Mouse (Mus musculus): ENCODE data around the gene Pdcd2l. TPM values are rescaled to one million over a fixed set of nuclear protein-coding genes. Genes with fewer than 3 reads are reported as not detected.
"Not testable (repeated sequence)": the region's sequence is repeated elsewhere in the genome, so short reads cannot be mapped to it uniquely, and the experiment has no call there.

Gene Pdcd2l
- polyA plus RNA-seq, 1 experiment from 2014 or later: 63.3 TPM

DNA sequence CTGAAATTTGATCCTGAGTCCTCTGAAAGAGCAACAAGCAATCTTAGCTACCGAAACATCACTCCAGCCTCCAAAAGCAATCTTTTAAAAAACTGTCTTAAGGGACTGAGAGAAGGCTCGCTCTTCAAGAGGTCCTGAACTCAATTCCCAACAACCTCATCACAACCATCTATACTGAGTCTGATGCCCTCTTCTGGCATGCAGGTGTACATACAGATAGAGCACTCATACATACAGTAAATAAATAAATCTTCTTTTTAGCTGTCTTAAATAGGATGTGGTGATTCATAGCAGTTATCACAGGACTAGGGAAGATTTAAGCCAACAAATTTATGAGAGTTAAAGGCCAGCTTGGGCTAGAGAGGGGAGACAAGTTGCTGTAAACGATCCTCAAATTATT is 829 bp downstream of the Pdcd2l start:
- peak; percentile 55 for ATAC-seq
- Histone ChIP-seq H3K4me2 (ENCODE audit: low read depth, low read length) (peak overlapping the region; percentile 76), H3K36me3 (ENCODE audit: control insufficient read depth, insufficient read depth, low read length) (0 out of 2 replicates have a peak, but pooled peaks cover 7% of the 10 kb centered on the region), H3K9ac (ENCODE audit: low read depth, low read length) (peak overlapping the region; percentile 98), H3K9me3 (ENCODE audit: control insufficient read depth, low read length) (peaks cover 3% of the 10 kb centered on the region; the same call in 1 of the 2 replicates), H3K27me3 (replicated peaks; ENCODE audit: control insufficient read depth, insufficient read depth, low read length) (no peaks in the 10 kb centered on the region), H3K4me3 (ENCODE audit: low read length) (peak overlapping the region; percentile 99), H3K4me1 (ENCODE audit: control insufficient read depth, insufficient read depth, low read length) (peaks cover 9% of the 10 kb centered on the region; the same call in 1 of the 2 replicates), H3K27ac (ENCODE audit: low read length) (no peak overlapping the region)
- WGBS: 46% methylated on average over 3 of the region's 3 CpGs

DNA sequence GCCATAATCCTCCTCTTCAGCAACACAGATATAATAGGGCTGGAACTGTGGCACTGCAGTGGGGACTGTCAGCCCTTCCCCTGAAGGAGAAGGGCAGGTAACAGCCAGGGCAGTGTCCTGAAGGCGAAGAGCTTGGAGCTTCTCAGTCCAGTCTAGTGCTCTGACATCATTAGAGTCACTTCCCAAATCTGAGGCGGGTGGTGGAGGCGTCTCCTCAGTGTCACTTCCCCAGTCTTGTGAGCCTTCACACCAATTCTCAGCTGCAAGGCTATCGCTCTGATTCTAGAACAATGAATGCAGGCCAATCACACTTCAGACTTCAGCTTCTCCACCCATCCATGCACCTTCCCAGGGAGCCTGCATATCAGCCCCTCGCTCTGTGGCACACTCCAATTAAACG is 3.6 kb downstream of the Pdcd2l start:
- peaks cover 9% of the 10 kb centered on the region; the same call in 1 of the 2 replicates for H3K36me3 ChIP-seq (ENCODE audit: control insufficient read depth, insufficient read depth, low read length)
- H3K4me1 ChIP-seq (ENCODE audit: control insufficient read depth, insufficient read depth, low read length): peaks cover 9% of the 10 kb centered on the region; the same call in 1 of the 2 replicates

DNA sequence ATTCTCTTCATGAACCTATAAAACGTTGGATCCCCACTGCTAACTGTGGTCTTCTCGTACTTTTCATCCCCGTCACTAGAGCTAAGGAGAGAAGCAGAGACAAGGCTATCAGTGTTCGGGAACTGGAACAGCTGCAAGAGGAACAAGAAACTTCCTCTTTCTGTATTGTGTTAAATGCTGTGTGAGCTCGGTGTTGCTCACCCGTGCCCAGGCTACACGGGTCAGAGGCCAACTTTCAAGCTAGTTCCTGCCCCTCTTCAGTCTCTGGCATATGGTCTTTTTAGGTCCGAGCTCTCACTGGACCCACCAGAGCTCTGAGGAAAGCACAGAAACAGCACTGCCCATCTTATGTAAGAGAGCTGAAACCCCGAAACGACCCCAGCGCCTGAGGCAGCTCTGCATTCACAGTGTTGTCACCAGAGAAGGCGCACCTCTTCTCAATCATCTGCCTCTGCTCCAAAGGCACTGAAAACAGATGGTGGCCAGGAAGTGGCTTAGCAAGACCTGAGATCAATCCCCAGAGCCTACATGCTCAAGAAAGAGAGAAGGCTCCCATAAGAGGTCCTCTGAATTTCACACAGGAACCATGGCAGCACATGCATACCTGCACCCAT is 7.0 kb downstream of the Pdcd2l start:
- H3K9me3 ChIP-seq (ENCODE audit: control insufficient read depth, low read length): no peaks in the 10 kb centered on the region
- WGBS: 88% methylated on average over 12 of the region's 12 CpGs
- no peak overlapping the region for H3K9ac ChIP-seq (ENCODE audit: low read depth, low read length)
- no peaks in the 10 kb centered on the region for H3K27me3 ChIP-seq (replicated peaks; ENCODE audit: control insufficient read depth, insufficient read depth, low read length)
- H3K4me2 ChIP-seq (ENCODE audit: low read depth, low read length): no peak overlapping the region
- H3K4me1 ChIP-seq (ENCODE audit: control insufficient read depth, insufficient read depth, low read length): no peaks in the 10 kb centered on the region
- H3K4me3 ChIP-seq (ENCODE audit: low read length): no peak overlapping the region
- ATAC-seq: no peak
- peaks cover 18% of the 10 kb centered on the region; the same call in 1 of the 2 replicates for H3K36me3 ChIP-seq (ENCODE audit: control insufficient read depth, insufficient read depth, low read length)
- no peak overlapping the region for H3K27ac ChIP-seq (ENCODE audit: low read length)

More for the DNA sequence above, 3.6 kb downstream of the Pdcd2l start:
- WGBS: 90% methylated on average over 6 of the region's 6 CpGs
- H3K4me2 ChIP-seq (ENCODE audit: low read depth, low read length): no peak overlapping the region
- H3K4me3 ChIP-seq (ENCODE audit: low read length): no peak overlapping the region
- no peak overlapping the region for H3K9ac ChIP-seq (ENCODE audit: low read depth, low read length)
- no peak for ATAC-seq
- no peaks in the 10 kb centered on the region for H3K9me3 ChIP-seq (ENCODE audit: control insufficient read depth, low read length)
- no peak overlapping the region for H3K27ac ChIP-seq (ENCODE audit: low read length)
- H3K27me3 ChIP-seq (replicated peaks; ENCODE audit: control insufficient read depth, insufficient read depth, low read length): no peaks in the 10 kb centered on the region

DNA sequence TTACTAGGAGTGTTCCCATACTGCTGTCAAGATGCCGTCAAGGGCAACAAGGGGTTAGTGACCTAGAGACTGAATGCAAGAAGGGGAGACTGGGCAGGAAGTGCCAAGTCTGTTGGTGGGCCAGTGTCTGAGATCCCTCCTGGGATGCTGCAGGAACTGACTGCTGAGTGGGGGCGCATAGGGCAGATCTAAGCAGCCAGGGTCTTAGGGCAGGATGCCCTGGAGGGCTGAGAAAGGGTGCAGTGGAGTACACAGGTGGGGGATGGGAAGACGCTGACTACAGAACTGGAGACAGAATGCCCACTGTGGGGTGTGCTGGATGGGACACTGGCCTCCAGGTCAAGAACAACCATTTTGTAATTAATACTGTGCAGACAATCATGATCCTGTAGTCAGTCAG is 12.7 kb downstream of the Pdcd2l start:
- Histone ChIP-seq H3K4me2 (ENCODE audit: low read depth, low read length) (no peak overlapping the region), H3K4me1 (ENCODE audit: control insufficient read depth, insufficient read depth, low read length) (no peaks in the 10 kb centered on the region), H3K4me3 (ENCODE audit: low read length) (no peak overlapping the region), H3K9me3 (ENCODE audit: control insufficient read depth, low read length) (no peaks in the 10 kb centered on the region), H3K9ac (ENCODE audit: low read depth, low read length) (no peak overlapping the region), H3K27me3 (replicated peaks; ENCODE audit: control insufficient read depth, insufficient read depth, low read length) (no peaks in the 10 kb centered on the region), H3K27ac (ENCODE audit: low read length) (no peak overlapping the region), H3K36me3 (ENCODE audit: control insufficient read depth, insufficient read depth, low read length) (peaks cover 16% of the 10 kb centered on the region; the same call in 1 of the 2 replicates)
- ATAC-seq: no peak; the same call in 1 of the 2 replicates
- 82% methylated on average over 3 of the region's 3 CpGs for WGBS

DNA sequence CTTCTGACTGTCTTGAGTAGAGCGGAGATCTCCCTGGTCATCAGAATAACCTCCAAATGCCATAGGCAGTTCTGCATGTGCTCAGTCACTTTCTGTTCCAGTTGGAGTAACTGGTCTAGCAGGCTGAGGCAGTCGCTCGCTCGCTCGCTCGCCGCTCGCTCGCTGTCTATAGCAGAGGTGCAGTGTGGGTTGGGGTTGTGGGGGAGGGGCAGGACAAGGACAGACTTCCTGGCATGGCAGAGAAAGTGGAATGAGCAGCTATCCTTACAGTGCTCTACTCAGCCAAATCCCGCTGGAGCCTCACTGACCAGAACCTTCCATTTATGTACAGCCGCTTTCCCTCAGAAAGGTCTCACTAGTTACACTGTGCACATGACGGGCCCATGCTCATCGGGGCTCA is 13.1 kb downstream of the Pdcd2l start:
- H3K9me3 ChIP-seq (ENCODE audit: control insufficient read depth, low read length): no peaks in the 10 kb centered on the region
- no peak overlapping the region for H3K27ac ChIP-seq (ENCODE audit: low read length)
- peak; percentile 40; the same call in 1 of the 2 replicates for ATAC-seq
- H3K4me1 ChIP-seq (ENCODE audit: control insufficient read depth, insufficient read depth, low read length): no peaks in the 10 kb centered on the region
- 84% methylated on average over 13 of the region's 13 CpGs for WGBS
- H3K27me3 ChIP-seq (replicated peaks; ENCODE audit: control insufficient read depth, insufficient read depth, low read length): no peaks in the 10 kb centered on the region
- no peak overlapping the region for H3K4me3 ChIP-seq (ENCODE audit: low read length)
- no peak overlapping the region for H3K9ac ChIP-seq (ENCODE audit: low read depth, low read length)
- H3K4me2 ChIP-seq (ENCODE audit: low read depth, low read length): no peak overlapping the region
- H3K36me3 ChIP-seq (ENCODE audit: control insufficient read depth, insufficient read depth, low read length): peaks cover 16% of the 10 kb centered on the region; the same call in 1 of the 2 replicates

DNA sequence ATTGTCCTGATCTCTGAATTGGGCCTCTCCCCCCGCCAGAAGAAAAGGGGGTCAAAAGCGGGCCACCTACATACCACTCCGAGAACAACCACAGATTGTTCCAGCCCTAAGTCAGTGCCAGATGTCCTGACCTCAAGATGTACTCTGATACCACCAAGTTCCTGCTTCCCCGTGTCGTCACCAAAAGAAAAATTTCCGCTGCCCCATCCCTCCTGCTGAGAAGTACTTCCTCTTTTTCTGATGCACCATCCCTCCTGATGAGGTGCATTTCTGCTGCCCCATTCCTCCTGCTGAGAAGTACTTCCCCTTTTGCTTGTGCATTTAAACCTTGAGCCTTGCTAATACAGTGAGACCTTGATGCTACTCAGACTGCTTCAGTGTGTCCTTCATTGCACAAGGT is 20.2 kb downstream of the Pdcd2l start:
- H3K4me2 ChIP-seq (ENCODE audit: low read depth, low read length); H3K9me3 ChIP-seq (ENCODE audit: control insufficient read depth, low read length); H3K9ac ChIP-seq (ENCODE audit: low read depth, low read length); H3K4me3 ChIP-seq (ENCODE audit: low read length); H3K4me1 ChIP-seq (ENCODE audit: control insufficient read depth, insufficient read depth, low read length); H3K27ac ChIP-seq (ENCODE audit: low read length); H3K27me3 ChIP-seq (replicated peaks; ENCODE audit: control insufficient read depth, insufficient read depth, low read length); ATAC-seq; H3K36me3 ChIP-seq (ENCODE audit: control insufficient read depth, insufficient read depth, low read length): not testable (repeated sequence)
- WGBS: 89% methylated on average over 6 of the region's 6 CpGs

DNA sequence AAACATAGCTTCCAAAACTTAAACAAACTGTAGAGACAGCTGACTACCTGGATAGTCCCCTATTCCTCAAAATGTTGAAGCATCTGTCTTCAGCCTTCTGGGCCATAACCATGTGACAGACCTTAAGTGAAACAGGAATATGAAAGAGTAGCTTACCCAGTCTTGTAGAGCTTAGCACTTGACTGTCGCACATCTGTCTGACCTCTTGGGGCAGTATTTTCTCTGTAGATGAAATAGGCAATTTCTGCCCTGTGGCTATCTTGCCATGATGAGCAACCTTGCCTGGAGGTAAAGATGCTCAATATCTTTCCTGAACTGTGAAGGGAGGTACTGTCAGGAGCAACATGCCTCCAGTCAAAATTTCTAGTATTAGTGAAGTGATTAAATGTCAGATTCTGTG is 24.2 kb downstream of the Pdcd2l start:
- WGBS: 62% methylated on average over 1 of the region's 1 CpGs
- no peaks in the 10 kb centered on the region for H3K27me3 ChIP-seq (replicated peaks; ENCODE audit: control insufficient read depth, insufficient read depth, low read length)

DNA sequence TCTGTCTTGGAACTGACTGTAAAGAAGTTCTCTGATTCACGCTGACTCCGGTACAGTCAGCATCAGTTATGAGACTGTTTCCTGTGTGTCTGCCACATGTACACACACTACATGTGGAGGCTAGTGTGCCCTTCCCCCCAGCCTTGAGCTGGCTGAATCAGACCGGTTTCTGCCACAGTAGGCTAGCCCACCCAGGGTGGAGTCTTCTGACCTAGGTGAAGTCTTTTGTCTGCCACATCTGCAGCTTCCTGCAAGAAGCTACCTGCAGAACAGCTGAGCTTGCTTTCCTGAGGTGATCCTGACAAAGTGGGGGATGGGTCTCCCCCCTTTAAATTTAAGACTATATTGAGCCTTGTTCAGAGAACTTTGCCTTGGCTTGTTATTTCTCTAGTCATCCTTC is 27.0 kb downstream of the Pdcd2l start, which contains the start of gene Uba2:
Gene Uba2 (minus strand): TSS at position 146 of the 400 bp plus-strand sequence.
- ATAC-seq: no peak
- Histone ChIP-seq H3K27ac (ENCODE audit: low read length) (peak within 1 kb of the TSS; percentile 33; the same call in 1 of the 2 replicates), H3K9me3 (ENCODE audit: control insufficient read depth, low read length) (no peaks in the 10 kb centered on the region), H3K4me2 (ENCODE audit: low read depth, low read length) (peak within 1 kb of the TSS; percentile 50), H3K4me3 (ENCODE audit: low read length) (peak within 1 kb of the TSS; percentile 98), H3K36me3 (ENCODE audit: control insufficient read depth, insufficient read depth, low read length) (0 out of 2 replicates have a peak, but pooled peaks cover 4% of the 10 kb centered on the region), H3K27me3 (replicated peaks; ENCODE audit: control insufficient read depth, insufficient read depth, low read length) (no peaks in the 10 kb centered on the region), H3K4me1 (ENCODE audit: control insufficient read depth, insufficient read depth, low read length) (peaks cover 9% of the 10 kb centered on the region), H3K9ac (ENCODE audit: low read depth, low read length) (peak within 1 kb of the TSS; percentile 99)
- WGBS: 79% methylated on average over 3 of the region's 3 CpGs

More for the DNA sequence above, 24.2 kb downstream of the Pdcd2l start:
- Histone ChIP-seq H3K27ac (ENCODE audit: low read length) (no peak overlapping the region), H3K9me3 (ENCODE audit: control insufficient read depth, low read length) (no peaks in the 10 kb centered on the region), H3K4me3 (ENCODE audit: low read length) (no peak overlapping the region), H3K4me2 (ENCODE audit: low read depth, low read length) (no peak overlapping the region), H3K36me3 (ENCODE audit: control insufficient read depth, insufficient read depth, low read length) (no peaks in the 10 kb centered on the region), H3K9ac (ENCODE audit: low read depth, low read length) (no peak overlapping the region), H3K4me1 (ENCODE audit: control insufficient read depth, insufficient read depth, low read length) (0 out of 2 replicates have a peak, but pooled peaks cover 1% of the 10 kb centered on the region)
- no peak for ATAC-seq

DNA sequence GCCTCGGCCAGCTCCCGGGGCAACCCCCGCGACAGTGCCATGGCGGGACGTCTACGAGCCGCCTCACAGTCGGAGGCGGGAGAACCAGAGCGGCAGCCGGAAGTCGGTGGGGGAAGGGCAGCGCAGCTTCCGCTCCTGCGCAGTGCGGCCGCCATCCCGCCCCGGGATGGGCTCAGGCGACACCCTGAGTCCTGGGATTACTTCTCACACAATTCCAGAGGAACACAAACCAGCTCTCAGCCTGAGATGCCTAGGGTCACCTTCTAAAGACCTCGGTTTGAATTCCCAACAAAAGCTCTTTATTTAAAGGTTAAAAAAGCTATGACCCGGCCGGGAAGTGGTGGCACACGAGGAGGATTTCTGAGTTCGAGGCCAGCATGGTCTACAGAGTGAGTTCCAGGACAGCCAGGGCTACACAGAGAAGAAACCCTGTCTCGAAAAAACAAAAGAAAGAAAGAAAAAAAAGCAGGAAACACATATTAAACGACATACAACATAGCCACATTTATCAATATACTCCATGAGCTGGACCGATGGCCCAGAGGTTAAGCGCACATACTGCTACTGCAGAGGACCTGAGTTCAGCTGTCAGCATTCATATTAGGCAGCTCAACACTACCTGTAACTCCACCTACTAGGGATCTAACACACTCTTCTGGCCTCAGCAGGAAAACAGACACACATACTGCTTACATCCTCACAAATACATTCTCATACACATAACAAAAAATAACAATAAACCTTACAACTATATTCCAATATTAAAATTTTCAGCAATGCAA is 27.8 kb downstream of the Pdcd2l start:
- peak; percentile 98 for ATAC-seq

More for the DNA sequence above, 27.8 kb downstream of the Pdcd2l start:
- Histone ChIP-seq H3K27ac (ENCODE audit: low read length) (peak overlapping the region; percentile 84), H3K9me3 (ENCODE audit: control insufficient read depth, low read length) (no peaks in the 10 kb centered on the region), H3K36me3 (ENCODE audit: control insufficient read depth, insufficient read depth, low read length) (0 out of 2 replicates have a peak, but pooled peaks cover 4% of the 10 kb centered on the region), H3K4me2 (ENCODE audit: low read depth, low read length) (peak overlapping the region; percentile 82), H3K4me1 (ENCODE audit: control insufficient read depth, insufficient read depth, low read length) (peaks cover 9% of the 10 kb centered on the region), H3K9ac (ENCODE audit: low read depth, low read length) (peak overlapping the region; percentile 99), H3K4me3 (ENCODE audit: low read length) (peak overlapping the region; percentile 98), H3K27me3 (replicated peaks; ENCODE audit: control insufficient read depth, insufficient read depth, low read length) (no peaks in the 10 kb centered on the region)
- WGBS: 10% methylated on average over 30 of the region's 30 CpGs
